Mouse (Mus musculus) right cerebral cortex, postnatal 36 days (tissue): Measurements from ENCODE around the gene Scg5.

Experiments used
- DNase-seq, 2 experiments: peaks; one replicate each; pipeline ENCODE4 v3.0.0; 2022; ENCODE audit warnings: low spot score in 2 of 2, mixed read lengths in 1 of 2

Gene Scg5

DNA sequence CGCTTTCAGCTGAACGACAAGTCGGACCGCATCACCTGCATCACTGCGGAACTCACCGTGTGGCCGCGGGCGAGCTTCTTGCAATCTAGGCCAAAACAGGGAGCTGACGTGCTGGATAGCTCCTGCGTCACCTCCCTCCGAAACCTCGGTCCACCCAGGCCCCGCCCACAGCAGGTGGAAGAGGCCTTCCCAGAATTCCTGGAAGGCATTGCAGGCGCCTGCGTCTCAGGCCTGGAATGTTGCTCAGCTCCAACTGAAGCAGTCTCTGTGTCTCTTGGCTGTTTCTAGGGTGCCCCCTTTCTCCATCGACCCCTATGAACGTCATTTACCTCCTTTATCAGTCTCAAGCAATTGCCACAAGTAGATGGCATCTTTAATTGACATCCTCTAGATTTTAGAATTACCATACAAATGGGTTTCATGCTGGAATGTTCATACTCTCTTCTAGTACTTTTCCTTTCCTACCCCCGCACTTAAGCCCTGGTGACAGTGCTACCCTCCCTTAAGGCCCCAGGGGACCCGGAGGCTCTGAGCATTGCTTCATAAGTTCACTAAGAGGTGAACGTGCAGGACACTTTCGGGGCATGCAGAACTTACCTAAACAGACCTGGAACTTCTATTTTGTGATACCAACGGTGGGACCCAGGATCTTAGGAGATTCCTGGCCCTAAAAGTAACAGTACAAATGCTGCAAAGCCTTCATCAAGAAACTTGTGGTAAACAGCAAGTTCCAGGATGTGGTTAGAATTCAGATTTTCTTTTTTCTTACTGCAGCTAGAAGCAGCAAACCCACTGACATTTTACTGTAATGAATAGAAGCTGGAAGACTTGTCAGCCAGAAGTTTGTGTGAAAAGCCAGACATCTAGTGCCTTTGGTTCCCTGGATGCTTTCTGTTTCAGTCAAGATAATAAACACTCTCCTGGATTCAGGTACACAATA lies at the start of gene Scg5:
TSS of gene Scg5 (minus strand) at position 179 of the 940 bp plus-strand sequence.
- DNase-seq: peak; percentile 82 to 88

DNA sequence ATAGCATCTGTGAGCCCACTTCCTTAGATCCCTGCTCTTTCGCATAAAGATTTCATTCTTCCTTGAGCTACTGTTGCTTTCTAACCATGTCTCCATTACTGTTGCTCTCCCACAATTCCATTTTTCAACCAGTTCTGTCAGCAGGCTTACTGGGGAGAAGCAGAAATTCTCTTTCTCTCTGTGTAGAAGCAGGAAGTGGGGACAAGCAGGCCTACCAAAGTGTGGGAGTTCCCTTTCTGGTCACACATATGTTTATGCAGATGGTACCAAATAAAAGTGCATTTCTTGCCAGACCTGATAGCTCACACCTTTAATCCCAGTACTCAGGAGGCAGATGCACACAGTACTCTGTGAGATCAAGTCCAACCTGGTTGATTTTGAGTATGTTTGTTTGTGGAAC lies 41.2 kb upstream of the Scg5 start:
- no peak for DNase-seq

DNA sequence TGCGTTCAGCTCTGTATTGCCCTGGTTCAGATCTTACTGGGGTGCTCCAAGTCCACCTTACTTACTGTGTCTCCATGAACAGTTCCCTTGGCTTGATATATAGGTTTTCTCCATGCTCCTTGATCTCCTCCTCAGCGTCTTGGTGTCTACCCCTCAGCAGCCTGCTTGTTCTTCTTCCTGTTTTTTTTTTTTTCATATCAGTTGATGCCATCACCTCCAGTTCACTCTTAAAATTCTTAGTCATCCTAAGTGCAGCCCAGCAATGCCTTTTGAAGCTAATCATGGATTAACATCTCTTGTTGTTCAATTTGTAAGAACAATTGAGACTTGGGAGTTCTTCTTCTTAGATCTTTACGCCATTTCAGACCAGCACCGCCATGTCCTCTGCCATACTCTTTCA lies 39.5 kb upstream of the Scg5 start:
- no peak for DNase-seq

DNA sequence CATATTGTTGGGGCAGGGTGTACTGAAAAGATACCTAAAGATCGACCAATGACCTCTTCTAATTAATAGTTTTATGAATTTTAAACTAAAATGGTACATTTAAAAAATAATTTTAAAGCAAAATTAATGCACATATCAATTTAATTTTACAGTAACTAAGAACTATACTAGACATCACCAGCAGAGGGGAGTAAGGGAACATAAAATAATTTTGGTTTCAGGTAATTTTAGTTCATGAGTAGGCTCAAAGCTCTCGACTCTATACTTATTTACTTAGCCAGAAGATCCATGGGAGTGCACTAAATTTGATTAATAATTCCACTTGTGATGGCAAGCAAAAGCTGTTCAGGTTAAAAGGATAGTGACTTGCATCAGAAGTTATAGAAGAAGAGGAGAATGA lies 37.2 kb upstream of the Scg5 start:
- no peak for DNase-seq

DNA sequence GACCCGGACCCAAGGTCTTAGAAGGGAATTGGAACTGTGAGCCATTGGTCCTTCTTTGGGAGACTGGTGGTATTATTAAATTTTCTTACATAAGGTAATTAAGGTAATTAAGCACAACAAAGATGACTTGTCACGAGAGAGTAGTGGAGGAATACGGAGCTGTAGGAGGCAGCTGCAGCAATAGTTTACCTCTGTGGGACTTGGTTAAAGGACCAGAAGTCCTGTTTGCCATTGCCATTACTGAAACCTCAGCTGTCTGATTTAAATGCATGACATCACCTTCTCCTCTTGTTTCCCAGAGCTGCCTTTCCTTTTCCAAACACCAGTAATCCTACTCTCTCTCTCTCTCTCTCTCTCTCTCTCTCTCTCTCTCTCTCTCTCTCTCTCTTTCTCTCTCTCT lies 20.2 kb upstream of the Scg5 start:
- no peak for DNase-seq

DNA sequence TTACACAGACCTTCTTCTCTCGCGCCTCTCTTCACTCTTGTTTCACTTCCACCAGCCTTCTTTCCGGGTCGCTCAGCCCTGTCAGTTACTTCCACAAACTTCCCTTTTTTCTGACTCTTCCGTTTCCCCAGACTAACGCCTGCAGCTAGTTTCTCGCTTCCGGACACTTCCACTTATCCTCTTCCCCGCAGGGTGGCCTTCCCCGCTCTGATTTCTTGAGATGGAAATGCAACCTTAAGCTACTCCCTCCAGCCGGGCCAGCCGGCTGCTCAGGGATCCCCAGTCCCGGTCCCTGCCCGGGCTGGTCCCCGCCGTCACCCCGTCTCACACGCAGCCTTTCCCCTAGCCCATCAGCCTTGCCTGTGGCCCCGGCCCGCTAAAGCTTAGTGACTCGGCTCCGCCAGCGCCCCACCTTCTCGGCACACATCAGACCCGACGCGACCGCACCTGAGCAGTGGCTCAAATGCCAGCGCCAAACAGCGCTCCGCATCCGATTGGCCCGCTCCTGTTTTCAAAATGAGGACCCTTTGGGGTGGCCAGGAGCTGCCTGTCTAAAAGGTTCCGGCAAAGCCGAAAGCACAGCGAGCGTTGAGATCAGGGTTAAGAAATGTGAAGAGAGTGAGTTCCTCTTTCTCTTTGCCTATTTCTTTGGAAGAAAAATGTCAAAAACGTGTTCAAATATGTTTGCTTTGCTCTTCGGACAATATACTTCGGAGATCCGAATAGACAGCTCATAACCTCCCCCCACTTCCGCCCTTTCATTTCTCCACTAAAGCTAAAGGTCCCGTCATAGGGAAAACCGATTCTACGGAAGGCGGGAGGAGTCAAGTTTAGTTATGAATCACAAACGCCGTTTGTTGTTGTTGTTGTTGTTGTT lies 19.6 kb upstream of the Scg5 start, which contains the start of gene Arhgap11a:
TSS of gene Arhgap11a (minus strand) at position 417 of the 877 bp plus-strand sequence.
- DNase-seq: peak; percentile 80 to 82

DNA sequence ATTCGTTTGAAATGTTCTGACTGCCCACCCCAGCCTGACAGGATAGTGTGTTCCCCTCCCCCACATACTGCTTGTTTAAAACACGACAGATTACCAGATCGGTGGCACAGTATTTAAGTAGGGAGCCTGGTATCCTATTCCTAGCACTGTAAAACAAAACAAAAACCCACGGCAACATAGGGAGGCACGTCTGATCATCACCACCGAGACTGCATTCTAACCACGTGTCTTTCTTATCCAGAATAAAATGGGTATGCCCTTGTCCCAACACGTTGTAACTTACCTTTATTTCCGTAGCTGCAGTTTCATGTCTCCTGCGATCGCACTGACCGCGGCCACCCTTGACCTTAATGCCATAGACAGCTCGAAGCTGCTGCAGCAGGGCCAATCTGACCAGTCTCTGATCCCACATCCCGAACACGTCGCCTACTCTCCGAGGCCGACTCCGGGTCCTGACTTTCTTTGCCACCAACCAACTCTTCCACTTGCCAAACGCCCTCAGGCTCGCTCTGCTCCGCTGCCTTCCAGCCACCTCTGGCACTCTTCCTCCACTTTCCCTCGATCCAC lies 18.8 kb upstream of the Scg5 start:
- DNase-seq: no peak

DNA sequence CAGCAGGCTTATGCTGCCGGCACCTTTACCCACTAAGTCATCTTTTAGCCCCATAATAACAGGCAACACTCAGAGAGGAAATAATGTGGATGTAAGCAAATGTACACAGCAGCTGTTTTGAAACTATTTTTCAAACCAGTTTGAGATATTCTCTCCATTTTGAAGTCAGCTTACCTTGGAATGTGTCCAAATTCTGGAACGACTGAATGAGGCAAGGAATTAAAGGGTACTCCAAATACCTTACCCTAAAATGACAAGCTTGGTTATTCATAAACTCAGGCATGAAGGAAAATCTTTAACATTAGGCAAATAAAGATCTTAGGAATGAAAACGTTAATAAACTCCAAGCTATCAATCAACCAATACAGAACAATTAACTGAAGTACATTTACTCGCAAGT lies 16.2 kb upstream of the Scg5 start:
- DNase-seq: no peak

DNA sequence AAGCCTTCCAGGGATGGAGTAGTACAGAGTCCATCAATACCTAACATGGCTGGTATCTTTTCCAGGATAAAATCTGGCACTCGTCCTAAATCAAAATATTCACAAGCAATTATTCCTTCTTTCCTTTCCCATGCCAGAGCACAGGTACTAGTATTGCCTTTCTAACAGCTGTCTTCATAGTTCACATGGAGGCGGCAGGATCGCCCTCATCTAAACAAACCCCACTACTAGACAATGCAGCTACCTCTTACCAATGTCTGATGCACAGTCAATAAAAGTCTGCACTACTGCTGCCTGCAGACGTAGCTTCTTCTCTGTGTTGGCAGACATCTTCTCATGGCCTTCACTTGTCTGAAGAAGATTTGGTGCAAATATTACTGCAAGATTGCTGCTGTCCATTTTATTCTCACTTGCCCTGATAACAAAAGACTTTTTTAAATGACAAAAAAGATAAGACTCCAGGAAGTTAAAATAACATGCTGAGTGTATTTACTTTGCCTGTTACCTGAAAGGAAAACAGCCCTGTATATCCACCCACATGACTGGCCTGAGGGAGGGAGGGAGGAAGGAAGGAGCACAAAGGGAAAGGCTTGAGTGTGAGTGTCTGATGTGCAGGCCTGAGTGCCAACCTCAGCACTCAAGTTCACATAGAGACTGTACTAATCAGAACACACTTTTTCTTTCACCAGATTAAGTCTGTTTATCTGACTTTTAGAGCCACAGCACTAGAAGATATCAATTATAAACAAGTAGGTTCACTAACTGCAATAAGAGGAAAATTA lies 12.9 kb upstream of the Scg5 start:
- no peak for DNase-seq

DNA sequence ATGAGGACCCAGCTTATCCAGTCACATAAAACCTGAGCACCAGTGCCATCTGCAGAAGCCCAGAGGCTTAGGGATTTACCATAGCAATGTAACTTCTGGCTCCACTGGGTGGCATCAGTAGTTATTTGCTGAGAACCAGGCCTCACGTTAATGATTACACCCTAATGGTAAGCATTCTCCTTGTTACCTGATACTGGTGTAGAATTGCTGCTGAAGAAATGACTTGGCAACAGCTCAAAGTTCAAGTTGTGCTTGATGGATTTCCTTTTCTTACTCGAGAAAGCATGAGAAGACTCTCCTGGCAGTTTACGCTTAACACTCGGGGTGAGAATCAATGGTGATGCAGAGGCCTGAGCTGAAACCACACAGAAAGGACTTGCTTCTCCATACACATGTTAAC lies 10.6 kb upstream of the Scg5 start:
- DNase-seq: no peak

DNA sequence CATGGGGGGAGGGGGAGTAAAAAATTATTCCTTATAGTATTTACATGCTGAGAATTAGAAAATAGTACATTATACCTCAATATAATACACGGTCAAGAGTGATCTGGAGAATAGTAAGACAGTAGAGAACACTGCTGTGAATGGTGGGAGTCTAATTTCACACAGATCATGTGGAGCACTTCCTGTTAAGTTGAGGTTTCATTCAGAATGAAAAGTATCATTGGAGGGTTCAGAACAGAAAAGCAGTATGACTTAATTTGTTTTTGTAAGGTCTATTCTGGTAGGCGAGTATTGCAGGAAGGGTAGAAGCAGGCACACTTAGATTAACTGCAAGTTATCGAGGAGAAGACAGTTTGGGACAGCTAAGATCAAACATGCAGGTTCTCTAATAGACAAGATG lies 6.3 kb upstream of the Scg5 start:
- no peak for DNase-seq

DNA sequence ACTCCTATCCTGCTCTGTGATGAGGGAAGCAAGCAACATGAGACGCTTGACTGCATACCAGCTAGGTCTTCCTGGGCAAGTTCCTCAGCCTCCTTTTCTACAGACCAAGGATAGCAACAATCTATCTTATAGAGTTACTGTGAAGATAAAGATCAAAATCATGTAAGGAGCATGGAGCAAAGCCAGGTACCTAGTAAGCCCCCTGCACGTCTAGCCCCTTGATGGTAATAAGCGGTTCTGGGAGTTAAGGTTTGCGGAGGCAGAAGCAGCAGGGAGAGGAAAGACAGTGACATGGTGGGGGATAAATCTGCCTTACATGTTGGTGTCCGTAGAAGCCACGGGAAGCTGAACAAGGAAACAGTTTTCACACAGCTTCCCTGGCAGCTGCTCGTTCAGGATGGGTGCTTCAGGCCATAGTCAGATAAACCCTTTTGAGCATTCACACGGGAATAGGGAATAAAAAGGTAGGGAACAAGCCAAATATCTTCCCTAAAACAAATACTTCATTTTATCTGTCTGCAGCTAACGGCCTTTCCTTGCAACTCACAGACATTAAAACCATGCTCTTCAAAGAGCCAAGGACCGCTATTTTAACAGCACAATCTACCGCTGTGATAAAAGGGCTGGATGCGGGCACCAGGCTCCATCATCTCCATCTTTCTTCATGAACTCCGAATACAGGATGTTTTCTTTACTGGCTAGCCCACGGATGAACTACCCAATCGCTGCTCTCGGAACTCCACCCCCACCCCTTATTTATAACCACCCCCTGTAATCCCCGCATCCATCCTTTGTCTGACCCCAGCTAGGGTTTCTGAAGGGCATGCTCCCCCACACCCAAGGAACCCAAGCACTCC lies 607 bp downstream of the Scg5 start:
- no peak for DNase-seq

DNA sequence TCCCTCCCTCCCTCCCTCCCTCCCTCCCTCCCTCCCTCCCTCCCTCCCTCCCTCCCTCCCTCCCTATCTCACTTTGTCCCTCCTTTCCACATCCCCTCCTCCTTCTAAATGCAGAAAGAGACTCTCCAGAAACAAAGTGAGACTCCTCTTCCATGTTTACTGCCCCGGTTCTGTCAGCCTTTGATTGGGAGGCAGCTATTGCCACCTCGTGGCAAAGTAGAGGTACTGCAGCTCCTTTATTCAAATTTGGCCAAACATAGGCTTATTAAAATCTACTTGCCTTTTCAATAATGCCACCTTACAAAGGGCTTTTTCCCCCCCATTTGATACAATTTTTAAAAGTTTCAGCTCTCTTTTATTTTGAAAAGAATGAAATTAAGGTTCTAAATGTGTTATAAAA lies 5.0 kb downstream of the Scg5 start:
- no peak for DNase-seq

DNA sequence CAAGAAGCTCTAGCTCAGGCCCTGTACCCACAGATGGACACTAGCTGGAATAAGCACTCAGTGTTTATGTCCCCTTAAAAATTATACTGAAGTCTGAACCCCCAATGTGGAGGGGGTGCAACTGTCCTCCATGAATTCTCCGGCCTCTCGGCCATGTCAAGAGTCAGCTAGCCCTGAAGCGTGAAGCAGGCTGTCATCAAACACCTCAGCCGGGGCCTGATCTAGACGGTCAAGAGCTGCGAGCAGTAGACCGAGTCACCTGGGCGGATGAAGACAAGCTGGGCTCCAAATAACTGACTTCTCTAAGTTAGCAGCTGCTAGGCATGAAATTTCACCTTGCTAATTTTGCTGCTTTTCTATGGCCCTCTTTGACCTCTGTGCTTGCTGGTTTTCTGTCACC lies 6.6 kb downstream of the Scg5 start:
- DNase-seq: no peak

DNA sequence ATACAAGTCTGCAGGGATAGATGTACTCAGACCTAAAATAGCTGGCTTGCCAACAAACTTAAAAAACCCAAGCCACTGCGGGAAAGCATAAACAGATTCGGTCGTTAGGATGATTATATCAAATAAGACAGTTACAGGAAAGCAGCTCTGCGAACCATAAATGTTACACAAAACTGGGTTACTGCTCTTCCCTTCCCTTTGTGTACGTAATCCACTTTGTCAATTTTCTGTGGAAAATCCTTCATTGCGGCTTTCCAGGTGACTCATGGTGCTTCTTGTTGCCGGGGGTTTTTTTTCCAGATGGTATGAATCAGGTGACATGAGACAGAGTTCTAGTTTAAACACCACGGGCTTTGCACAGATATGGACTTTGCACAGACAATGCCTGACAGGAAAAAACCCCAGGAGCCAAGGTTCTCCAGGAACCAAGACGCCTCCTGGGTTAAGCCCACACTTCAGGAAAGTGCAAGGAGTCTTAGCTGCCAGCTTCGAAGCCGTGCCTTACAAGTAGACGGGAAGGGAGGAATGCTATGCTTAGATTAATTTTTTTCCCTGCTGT lies 7.7 kb downstream of the Scg5 start:
- no peak for DNase-seq

DNA sequence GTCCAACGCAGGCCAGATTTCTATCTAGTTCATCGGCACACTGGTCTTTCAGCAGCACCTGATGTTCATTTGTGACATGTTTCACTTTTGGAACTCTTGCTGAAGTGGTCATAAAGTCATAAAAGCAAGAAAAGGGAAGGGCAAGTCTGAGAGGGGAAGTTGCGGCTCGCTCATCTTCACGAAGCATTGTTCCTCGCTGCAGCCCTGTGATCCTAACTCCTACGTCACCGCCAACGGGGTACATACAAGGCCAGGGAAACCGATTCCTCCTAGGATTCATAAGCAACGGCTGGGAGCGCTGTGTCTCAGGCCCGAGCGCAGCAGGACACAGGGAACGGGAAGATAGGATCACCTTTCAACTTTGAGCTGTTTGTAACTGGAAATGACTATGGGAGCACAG lies 8.8 kb downstream of the Scg5 start:
- no peak for DNase-seq

DNA sequence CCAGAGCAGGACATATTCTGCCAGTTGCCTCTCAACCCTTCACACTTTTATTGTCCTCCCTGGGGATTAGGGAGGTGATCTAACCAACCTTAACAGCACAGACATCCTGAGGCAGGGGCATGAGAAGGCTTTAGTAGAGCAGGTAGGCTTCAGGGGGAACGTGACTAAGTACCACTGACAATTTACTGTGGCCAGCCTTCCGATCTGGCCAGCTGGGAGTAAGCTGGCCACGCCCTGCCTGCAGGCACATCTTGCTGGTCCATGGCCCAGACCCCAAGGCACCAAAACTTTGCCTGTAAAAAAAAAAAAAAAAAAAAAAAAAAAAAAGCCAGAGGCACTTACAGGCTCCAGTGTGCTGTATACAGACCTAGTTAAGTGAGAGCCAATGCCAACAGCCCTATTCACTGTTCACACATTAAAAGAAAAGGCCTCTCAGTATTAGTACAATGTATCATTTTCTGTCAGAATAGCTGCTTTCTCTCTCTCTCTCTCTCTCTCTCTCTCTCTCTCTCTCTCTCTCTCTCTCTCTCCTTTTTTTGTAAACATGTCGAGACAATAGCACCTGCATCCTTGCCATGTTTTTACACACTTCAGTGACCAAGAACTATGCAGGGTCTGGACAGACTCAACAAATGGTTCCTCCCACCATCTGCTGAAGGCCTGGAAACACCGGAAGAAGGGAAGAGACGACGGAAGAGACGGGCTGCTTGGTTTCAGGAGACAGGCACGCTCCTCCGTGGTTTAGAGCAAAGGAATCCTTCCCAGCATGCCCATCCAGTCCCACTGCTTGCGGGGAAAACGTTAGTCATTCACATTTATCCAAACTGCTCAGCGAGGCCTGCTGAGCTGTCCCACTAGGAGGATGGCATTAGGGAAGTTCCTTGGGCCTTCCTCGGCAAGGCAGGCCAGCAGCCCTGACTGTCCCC lies 11.0 kb downstream of the Scg5 start:
- no peak for DNase-seq

DNA sequence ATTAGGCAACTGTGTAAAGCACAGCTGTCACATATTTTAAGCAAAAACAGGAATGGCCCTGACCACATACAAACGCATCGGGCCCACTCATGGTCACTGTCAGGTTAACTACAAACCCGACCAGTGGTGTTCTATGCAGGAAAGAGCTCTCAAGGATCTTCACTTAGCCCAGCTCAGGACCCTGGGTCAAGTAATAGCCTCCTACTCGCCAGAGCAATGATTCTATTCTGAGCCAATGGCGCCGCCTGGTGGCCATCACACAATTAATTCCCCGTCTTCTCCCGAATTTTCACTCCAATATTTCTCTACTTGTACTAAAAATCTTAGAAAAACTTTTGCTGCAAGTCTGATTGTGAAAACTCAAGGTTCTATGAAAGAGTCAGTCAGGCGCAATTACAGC lies 21.3 kb downstream of the Scg5 start:
- no peak for DNase-seq
